Mouse (Mus musculus): ENCODE data around the gene Osbpl7. TPM values are rescaled to one million over a fixed set of nuclear protein-coding genes. Genes with fewer than 3 reads are reported as not detected.

The Osbpl7 gene
- polyA plus RNA-seq, 1 experiment from 2014 or later = 2.3 TPM

DNA sequence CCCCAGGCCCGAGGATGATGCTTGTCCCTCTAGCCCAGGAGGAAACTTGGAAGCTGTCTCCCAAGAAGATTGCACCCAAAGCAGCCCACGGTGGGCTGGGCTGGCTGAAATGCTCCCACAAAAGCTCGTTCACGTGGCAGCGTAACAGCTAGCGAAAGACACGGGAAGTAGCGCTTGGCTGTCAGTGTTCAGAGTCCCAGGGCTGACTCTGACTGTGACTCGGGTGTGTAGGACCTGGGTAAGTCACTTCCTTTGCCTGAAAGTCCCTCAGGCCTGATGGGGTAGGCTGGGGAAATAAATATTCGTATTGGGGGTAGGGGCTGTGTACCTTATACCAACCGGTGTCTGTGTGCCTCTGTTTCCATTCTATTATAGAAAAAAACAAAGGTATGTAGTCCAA, 65.4 kb downstream of the Osbpl7 start:
- Histone ChIP-seq H3K9me3 (replicated peaks) (no peaks in the 10 kb centered on the region), H3K4me1 (replicated peaks) (peaks cover 13% of the 10 kb centered on the region), H3K4me3 (replicated peaks) (peak overlapping the region; percentile 36; the same call in 1 of the 2 replicates), H3K27ac (replicated peaks) (no peak overlapping the region), H3K9ac (no peak overlapping the region), H3K4me2 (peak overlapping the region; percentile 53), H3K27me3 (peaks cover 92% of the 10 kb centered on the region), H3K36me3 (replicated peaks) (no peaks in the 10 kb centered on the region)
- 4% methylated on average over 11 of the region's 11 CpGs for WGBS (ENCODE audit: insufficient replicate concordance)
- ATAC-seq (ENCODE audit: insufficient read depth) = no peak

Small RNA genes within 50 kb of the gene (microRNA-seq; reads per million reads assigned to microRNA genes)
- 2.5 reads per million, percentile 2 among the genes with 10 or more reads in this experiment for gene Mir8103

Other genes starting within 250 kb of the Osbpl7 start
- 18.8 and 20.8 TPM in 2 replicates for gene Nfe2l1, start 220.7 kb upstream of the Osbpl7 start, polyA plus RNA-seq (2015; fragmentation: Nextera tagmentation; extraction: Ambion mirVana)
- gene Copz2, start 200.8 kb upstream of the Osbpl7 start, polyA plus RNA-seq (2015; fragmentation: Nextera tagmentation; extraction: Ambion mirVana) = 21.1 and 21.4 TPM in 2 replicates
- 33.7 and 40.6 TPM in 2 replicates for gene Cdk5rap3, start 134.1 kb upstream of the Osbpl7 start, polyA plus RNA-seq (2015; fragmentation: Nextera tagmentation; extraction: Ambion mirVana)
- gene Prr15l, start 122.5 kb upstream of the Osbpl7 start, polyA plus RNA-seq (2015; fragmentation: Nextera tagmentation; extraction: Ambion mirVana) = 5.9 and 6.1 TPM in 2 replicates
- gene Pnpo, start 106.6 kb upstream of the Osbpl7 start, polyA plus RNA-seq (2015; fragmentation: Nextera tagmentation; extraction: Ambion mirVana) = 719 and 785 TPM in 2 replicates
- 17.6 and 18.0 TPM in 2 replicates for gene Sp2, start 67.7 kb upstream of the Osbpl7 start, polyA plus RNA-seq (2015; fragmentation: Nextera tagmentation; extraction: Ambion mirVana)
- 0.03 and 0.05 TPM in 2 replicates for gene Sp6, start 37.2 kb upstream of the Osbpl7 start, polyA plus RNA-seq (2015; fragmentation: Nextera tagmentation; extraction: Ambion mirVana)
- gene Scrn2, start 20.7 kb upstream of the Osbpl7 start, polyA plus RNA-seq (2015; fragmentation: Nextera tagmentation; extraction: Ambion mirVana) = 11.8 and 13.2 TPM in 2 replicates
- gene Lrrc46, start 9.2 kb upstream of the Osbpl7 start, polyA plus RNA-seq (2015; fragmentation: Nextera tagmentation; extraction: Ambion mirVana) = 0.08 and 0.54 TPM in 2 replicates
- gene Mrpl10, start 9.1 kb upstream of the Osbpl7 start, polyA plus RNA-seq (2015; fragmentation: Nextera tagmentation; extraction: Ambion mirVana) = 34.0 and 34.6 TPM in 2 replicates
- 0.08 and 0.15 TPM in 2 replicates for gene Tbx21, start 64.7 kb downstream of the Osbpl7 start, polyA plus RNA-seq (2015; fragmentation: Nextera tagmentation; extraction: Ambion mirVana)
- 1.9 and 2.1 TPM in 2 replicates for gene Tbkbp1, start 100.9 kb downstream of the Osbpl7 start, polyA plus RNA-seq (2015; fragmentation: Nextera tagmentation; extraction: Ambion mirVana)
- 18.4 and 18.6 TPM in 2 replicates for gene Kpnb1, start 137.3 kb downstream of the Osbpl7 start, polyA plus RNA-seq (2015; fragmentation: Nextera tagmentation; extraction: Ambion mirVana)
- 18.6 and 21.4 TPM in 2 replicates for gene Npepps, start 230.0 kb downstream of the Osbpl7 start, polyA plus RNA-seq (2015; fragmentation: Nextera tagmentation; extraction: Ambion mirVana)

Data from liver, embryonic 15.5 days (tissue).